Comparison of ENCODE assay signal across 8 mouse cellular contexts in the genomic region with DNA sequence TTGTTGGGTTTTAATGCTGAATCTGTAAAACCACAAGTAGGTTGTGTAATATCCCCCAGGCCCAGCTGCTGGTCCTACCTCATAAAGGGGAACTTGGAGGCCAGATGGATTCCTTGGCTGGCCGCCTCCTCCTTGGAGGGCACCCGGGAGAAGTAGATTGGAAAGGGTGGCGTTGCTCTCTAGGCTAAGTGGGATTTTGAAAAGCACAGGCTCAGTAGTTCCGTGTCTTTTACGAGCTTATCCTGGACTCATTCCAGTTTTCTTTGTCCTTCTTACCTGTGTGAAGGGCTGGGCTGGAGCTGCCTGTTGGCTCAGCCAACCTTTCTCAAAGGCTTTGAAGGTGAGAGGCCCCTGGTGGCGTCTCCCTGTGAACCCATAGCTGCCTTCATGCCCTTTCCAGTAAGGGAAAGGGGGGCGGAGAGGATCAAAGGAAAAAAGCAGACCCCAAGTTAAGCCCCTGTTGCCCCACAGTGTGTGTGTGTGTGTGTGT. TPM values are rescaled to one million over a fixed set of nuclear protein-coding genes. Genes with fewer than 3 reads are reported as not detected.
DNase-seq lines count a peak whose midpoint lies in the region; ATAC-seq and TF ChIP-seq lines count a peak whose summit lies in the region.

No protein-coding gene starts in this region.

- no peak overlapping the region; the same call in 1 of the 2 replicates for H3K9ac ChIP-seq in hindbrain, embryonic 15.5 days
- peak overlapping the region; percentile 1; the same call in 1 of the 2 replicates for H3K9ac ChIP-seq in midbrain, embryonic 11.5 days (ENCODE audit: low read length)

- H3K9me3 ChIP-seq in hindbrain, embryonic 15.5 days = no peaks in the 10 kb centered on the region
- no peaks in the 10 kb centered on the region for H3K9me3 ChIP-seq in midbrain, embryonic 11.5 days (ENCODE audit: control insufficient read depth, low read length)

- DNase-seq in adrenal gland, postnatal 25 days = peak; percentile 20
- peak; percentile 67 to 70 for DNase-seq in cerebellum, postnatal 14 days
- peak; percentile 65 for DNase-seq in gastrocnemius, postnatal 25 days
- peak; percentile 80 for DNase-seq in left cerebral cortex, postnatal 4 days
- no peak for DNase-seq in midbrain, embryonic 11.5 days (ENCODE audit: low spot score, missing footprints)
- no peak for DNase-seq in MN1 (ENCODE audit: low spot score)

- WGBS in hindbrain, embryonic 15.5 days = 55% methylated on average over 7 of the region's 7 CpGs
- 63% methylated on average over 7 of the region's 7 CpGs for WGBS in midbrain, embryonic 11.5 days

- no peak overlapping the region for H3K4me3 ChIP-seq in hindbrain, embryonic 15.5 days
- H3K4me3 ChIP-seq in midbrain, embryonic 11.5 days (ENCODE audit: low read depth, low read length) = no peak overlapping the region
- H3K4me3 ChIP-seq in testis, adult 2 months (ENCODE audit: control insufficient read depth, low read depth, low read length) = no peak overlapping the region

- H3K4me2 ChIP-seq in hindbrain, embryonic 15.5 days = peak overlapping the region; percentile 56
- H3K4me2 ChIP-seq in midbrain, embryonic 11.5 days = peak overlapping the region; percentile 50; the same call in 1 of the 2 replicates

- no peak for TF ChIP-seq POLR2A in testis, adult 2 months (IDR thresholded peaks at IDR 0.05; ENCODE audit: control insufficient read depth, low read depth, low read length)

- no peaks in the 10 kb centered on the region for H3K36me3 ChIP-seq in hindbrain, embryonic 15.5 days
- no peaks in the 10 kb centered on the region for H3K36me3 ChIP-seq in midbrain, embryonic 11.5 days (ENCODE audit: control insufficient read depth, insufficient read depth, low read length)
- no peaks in the 10 kb centered on the region for H3K36me3 ChIP-seq in testis, adult 2 months (ENCODE audit: control insufficient read depth, insufficient read depth, low read length)

- H3K27ac ChIP-seq in hindbrain, embryonic 15.5 days (replicated peaks) = peak overlapping the region; percentile 83
- no peak overlapping the region for H3K27ac ChIP-seq in midbrain, embryonic 11.5 days (ENCODE audit: low read depth, low read length)
- peak overlapping the region; percentile 58 for H3K27ac ChIP-seq in testis, adult 2 months (ENCODE audit: control insufficient read depth, insufficient read depth, low read depth, low read length)

- ATAC-seq in hindbrain, embryonic 15.5 days (ENCODE audit: low FRiP score, low read depth) = 0 out of 2 replicates have a peak, but pooled peaks have one; percentile 35
- peak; percentile 47; the same call in 1 of the 2 replicates for ATAC-seq in midbrain, embryonic 11.5 days (ENCODE audit: low FRiP score)

- H3K4me1 ChIP-seq in hindbrain, embryonic 15.5 days (replicated peaks) = peaks cover 41% of the 10 kb centered on the region
- H3K4me1 ChIP-seq in midbrain, embryonic 11.5 days (ENCODE audit: control insufficient read depth, insufficient read depth, low read length) = peaks cover 16% of the 10 kb centered on the region
- peaks cover 7% of the 10 kb centered on the region for H3K4me1 ChIP-seq in testis, adult 2 months (ENCODE audit: control insufficient read depth, insufficient read depth, low read length)

- TF ChIP-seq CTCF in testis, adult 2 months (IDR thresholded peaks at IDR 0.05; ENCODE audit: control insufficient read depth, insufficient read depth, insufficient replicate concordance, low read depth, low read length) = no peak

- no peaks in the 10 kb centered on the region for H3K27me3 ChIP-seq in hindbrain, embryonic 15.5 days
- no peaks in the 10 kb centered on the region for H3K27me3 ChIP-seq in midbrain, embryonic 11.5 days (ENCODE audit: control insufficient read depth, insufficient read depth, low read length)
- H3K27me3 ChIP-seq in testis, adult 2 months (ENCODE audit: control insufficient read depth, insufficient read depth, low read length) = no peaks in the 10 kb centered on the region

- intact Hi-C loops in left cerebral cortex, postnatal 4 days (cut with DNase I) = no loop called here

RNA-seq across cellular contexts. Expression of a gene that starts 42.4 kb away (rescaled TPM):
- 48.6 and 57.5 TPM in 2 replicates for total RNA-seq in adrenal gland, postnatal 25 days (2021)
- 10 to 100 TPM; 54.6 to 57.2 TPM for total RNA-seq in gastrocnemius, postnatal 25 days (2021)
- 126 TPM in 2 replicates for polyA plus RNA-seq in hindbrain, embryonic 15.5 days (2015; fragmentation: Nextera tagmentation; extraction: Ambion mirVana)
- total RNA-seq in left cerebral cortex, postnatal 4 days (2021) = 10 to 100 TPM; 60.9 to 67.9 TPM
- polyA plus RNA-seq in midbrain, embryonic 11.5 days (2014; fragmentation: Nextera tagmentation; extraction: Ambion mirVana) = 147 and 151 TPM in 2 replicates
- 27.0 and 32.1 TPM in 2 replicates for polyA plus RNA-seq in testis, adult 2 months (2012; rRNA removed)

Comparison
In these comparisons a context has a peak if more than half of its experiments do, and no peak if none do; other contexts are left out.
1. DNase-seq: peak in adrenal gland, postnatal 25 days (single experiment), cerebellum, postnatal 14 days (2 of 2), gastrocnemius, postnatal 25 days (single experiment) and left cerebral cortex, postnatal 4 days (single experiment); none in midbrain, embryonic 11.5 days (single experiment) and MN1 (single experiment).